Mouse (Mus musculus): Measurements from ENCODE around the gene Pgm5.
"Not testable (repeated sequence)": the region's sequence is repeated elsewhere in the genome, so short reads cannot be mapped to it uniquely, and the experiment has no call there.

Pgm5 gene

DNA sequence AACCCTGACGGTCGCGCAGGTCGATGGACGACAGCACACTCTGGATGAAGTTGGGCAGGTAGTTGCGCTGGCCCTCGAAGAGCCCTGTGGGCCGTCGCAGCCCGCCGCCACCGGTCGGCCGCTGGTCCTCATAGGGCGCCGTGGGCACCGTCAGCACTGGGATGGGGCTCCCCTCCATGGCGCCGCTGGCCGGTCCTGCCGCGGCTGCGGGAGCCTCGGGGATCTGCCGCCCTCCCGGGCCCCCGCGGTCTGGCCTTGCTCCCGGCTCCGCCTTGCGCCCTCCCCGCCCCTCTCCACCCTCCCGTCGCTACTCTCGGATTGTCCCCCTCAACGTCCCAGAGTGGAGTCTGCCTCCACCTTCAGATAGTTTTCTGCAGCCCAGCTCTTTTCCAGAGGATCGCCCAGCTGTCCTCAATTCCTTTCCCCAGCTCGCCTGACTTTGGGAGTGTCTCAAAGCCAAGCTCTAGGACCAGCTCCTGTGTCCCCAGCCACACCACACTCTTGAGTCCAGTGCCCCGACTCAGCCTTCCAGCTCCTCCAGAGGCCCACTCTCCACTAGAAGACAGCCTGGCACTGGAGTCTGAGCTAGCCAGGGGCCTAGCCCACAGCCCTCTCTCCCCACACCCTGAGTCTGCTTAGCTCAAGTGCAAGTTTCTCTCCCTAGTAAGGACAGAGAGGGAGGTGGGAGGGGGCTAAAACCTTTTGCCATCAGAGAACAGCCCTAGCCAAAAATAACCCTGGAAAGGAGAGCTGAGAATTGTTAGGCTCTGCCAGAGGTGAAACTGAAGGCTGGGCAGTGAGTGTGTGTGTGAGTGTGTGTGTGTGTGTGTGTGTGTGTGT, at the start of gene Pgm5:
Gene Pgm5 (minus strand): TSS at position 244 of the 840 bp plus-strand sequence.
- no peak for DNase-seq (ENCODE audit: low spot score in 2 of 2)

GRCm38 (mm10) chr19:24908385-24909155, 46.9 kb upstream of the Pgm5 start:
- no peak for DNase-seq (ENCODE audit: low spot score in 2 of 2)

GRCm38 (mm10) chr19:24907655-24908054, 46.0 kb upstream of the Pgm5 start:
- no peak for DNase-seq (ENCODE audit: low spot score in 2 of 2)

- no peak for DNase-seq (ENCODE audit: low spot score in 2 of 2)
Observed at GRCm38 (mm10) chr19:24902821-24903220, 41.2 kb upstream of the Pgm5 start.

DNA sequence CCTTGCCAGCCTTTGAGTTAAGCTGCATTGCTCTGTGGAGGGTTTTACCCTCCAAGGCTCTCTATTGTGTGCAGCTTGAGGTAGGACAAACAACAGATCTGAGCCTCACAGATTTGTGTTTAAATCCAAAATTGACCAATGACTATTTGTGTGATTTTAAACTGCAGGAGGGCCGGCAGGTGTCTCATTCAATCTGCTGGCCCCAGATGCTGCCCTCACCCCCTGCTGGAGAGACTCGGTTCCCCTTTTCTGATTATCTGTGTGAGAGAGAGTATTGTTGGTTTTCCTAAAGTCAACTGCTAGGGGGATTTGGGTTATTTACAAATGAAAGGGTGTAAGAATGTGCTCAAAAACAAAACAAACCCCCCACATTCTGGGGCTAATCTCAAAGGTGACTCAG, 40.6 kb upstream of the Pgm5 start:
- DNase-seq (ENCODE audit: low spot score in 2 of 2) = no peak

- DNase-seq (ENCODE audit: low spot score in 2 of 2) = no peak
Observed at GRCm38 (mm10) chr19:24901666-24902065, 40.0 kb upstream of the Pgm5 start.

GRCm38 (mm10) chr19:24900581-24901220, 39.0 kb upstream of the Pgm5 start, which contains the start of gene Foxd4:
Foxd4 (minus strand) TSS chr19:24901197.
- no peak for DNase-seq (ENCODE audit: low spot score in 2 of 2)

DNA sequence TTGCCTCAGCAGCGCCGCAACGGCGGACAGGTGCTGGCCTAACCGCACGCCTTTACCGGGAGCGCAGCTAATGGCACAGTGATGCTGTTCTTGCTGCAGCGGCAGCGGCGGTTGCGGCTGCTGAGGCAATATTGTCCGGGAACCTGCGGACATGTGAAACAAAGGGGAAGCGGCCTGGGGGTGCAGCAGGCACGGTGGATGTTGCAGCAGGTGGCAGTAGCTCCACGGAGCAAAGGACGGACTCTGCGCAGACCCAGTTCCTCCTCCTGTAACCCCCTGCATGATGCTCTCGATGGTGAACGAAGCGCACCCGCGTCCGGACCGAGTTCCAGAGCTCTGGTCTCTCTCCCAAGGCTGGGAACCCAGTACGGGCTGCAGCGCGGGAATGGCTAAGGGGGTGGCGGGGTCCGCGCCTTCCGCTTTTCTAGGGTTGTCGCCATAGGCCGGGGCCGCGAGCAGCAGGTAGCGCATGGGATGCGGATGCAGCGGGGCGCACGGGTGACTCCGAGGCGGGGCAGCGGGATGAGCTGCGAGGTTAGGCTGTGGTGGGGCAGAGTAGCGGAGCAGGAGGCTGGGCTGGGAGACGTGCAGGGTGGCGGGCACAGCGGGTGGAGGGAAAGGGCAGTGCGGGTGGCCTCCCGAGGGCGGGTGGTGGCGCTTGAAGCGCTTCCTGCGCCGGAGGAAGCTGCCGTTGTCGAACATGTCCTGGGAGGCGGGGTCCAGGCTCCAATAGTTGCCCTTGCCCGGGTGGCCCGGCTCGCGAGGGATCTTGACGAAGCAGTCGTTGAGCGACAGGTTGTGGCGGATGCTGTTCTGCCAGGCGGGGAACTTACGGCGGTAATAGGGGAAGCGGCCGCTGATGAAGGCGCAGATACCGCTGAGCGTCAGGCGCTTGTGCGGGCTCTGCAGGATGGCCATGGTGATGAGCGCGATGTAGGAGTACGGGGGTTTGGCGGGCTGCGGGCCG, 38.2 kb upstream of the Pgm5 start:
- DNase-seq (ENCODE audit: low spot score in 2 of 2) = no peak

DNA sequence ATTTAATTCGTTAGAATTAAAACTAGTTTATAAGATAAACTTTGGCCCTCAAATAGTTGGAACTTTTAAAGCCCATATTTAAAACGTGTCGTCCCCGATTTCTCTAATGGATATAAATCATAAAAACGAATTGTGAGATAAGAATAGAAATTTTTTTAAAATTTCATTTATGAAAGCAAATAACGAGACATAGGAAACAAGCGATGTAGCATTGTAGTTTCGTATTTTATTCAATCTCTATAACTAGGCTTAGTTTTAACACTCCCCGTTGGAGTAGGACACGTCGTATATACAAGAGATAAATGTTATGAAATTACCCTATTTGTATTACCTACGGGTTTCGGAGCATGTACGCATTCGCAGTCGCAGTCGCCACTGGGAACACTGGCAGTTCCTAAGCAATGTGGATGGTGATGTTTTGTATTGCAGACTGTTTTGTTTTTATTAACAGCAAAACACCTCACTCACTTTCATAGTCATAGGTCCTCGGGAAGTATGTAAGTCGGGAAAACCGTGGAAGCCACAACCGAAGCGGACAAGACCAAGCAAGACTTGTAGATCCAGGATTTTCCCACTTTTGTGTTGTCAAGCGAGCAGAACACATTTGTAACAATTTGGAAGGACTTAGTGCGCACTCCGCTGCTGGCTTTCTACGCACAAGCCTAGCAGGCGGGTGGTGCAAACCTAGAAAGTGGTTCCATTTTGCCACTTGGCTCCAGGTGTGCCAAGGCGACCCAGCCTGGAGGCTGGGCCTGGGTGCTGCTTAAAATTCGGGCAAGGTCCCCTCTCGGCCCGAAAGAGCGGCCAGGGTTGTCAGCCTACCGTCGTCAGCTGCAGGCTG, 37.3 kb upstream of the Pgm5 start:
- no peak for DNase-seq (ENCODE audit: low spot score in 2 of 2)

GRCm38 (mm10) chr19:24897896-24898736, 36.5 kb upstream of the Pgm5 start:
- DNase-seq (ENCODE audit: low spot score in 2 of 2) = no peak

- no peak for DNase-seq (ENCODE audit: low spot score in 2 of 2)
Observed at GRCm38 (mm10) chr19:24897006-24897895, 35.6 kb upstream of the Pgm5 start.

GRCm38 (mm10) chr19:24896536-24896935, 34.9 kb upstream of the Pgm5 start:
- no peak for DNase-seq (ENCODE audit: low spot score in 2 of 2)

DNA sequence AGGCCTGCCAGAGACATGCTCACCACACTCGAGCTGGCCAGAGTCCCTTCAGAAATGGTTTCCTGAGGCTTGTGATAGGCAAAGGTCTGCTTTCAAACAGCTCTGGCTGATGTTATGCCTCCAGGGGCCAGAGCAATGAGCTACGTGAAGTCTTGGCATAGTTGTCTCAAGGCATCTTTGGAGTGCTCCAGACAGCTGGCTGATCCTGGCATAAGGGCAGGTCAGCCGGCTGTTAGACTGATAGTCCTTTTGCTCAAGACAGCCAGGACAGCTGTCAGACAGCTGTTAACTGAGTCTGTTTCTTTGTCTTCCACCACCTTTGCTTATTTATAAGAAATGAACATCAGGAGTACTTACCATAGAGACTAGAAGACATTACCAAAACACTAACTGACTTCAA, 25.2 kb upstream of the Pgm5 start:
- no peak for DNase-seq (ENCODE audit: low spot score in 2 of 2)

- no peak for DNase-seq (ENCODE audit: low spot score in 2 of 2)
Observed at GRCm38 (mm10) chr19:24885504-24885903, 23.8 kb upstream of the Pgm5 start.

DNA sequence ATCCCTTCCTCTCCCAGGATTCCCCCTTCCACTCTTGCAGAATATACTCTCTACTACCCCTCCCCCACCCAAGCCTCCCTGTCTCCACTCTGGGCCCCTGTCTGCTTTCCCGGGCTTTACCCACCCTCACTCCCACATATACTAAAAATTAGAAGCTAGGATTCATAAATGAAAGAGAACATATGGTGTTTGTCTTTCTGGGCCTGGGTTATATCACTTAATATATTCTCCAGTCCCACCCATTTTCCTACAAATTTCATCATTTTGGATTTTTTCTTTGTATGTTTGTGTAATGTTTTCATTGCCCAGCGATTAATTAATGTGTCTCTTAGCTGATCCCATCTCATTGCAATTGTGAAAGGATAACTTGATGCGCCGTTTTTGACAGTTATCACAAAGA, 19.6 kb upstream of the Pgm5 start:
- DNase-seq (ENCODE audit: low spot score in 2 of 2) = no peak

DNA sequence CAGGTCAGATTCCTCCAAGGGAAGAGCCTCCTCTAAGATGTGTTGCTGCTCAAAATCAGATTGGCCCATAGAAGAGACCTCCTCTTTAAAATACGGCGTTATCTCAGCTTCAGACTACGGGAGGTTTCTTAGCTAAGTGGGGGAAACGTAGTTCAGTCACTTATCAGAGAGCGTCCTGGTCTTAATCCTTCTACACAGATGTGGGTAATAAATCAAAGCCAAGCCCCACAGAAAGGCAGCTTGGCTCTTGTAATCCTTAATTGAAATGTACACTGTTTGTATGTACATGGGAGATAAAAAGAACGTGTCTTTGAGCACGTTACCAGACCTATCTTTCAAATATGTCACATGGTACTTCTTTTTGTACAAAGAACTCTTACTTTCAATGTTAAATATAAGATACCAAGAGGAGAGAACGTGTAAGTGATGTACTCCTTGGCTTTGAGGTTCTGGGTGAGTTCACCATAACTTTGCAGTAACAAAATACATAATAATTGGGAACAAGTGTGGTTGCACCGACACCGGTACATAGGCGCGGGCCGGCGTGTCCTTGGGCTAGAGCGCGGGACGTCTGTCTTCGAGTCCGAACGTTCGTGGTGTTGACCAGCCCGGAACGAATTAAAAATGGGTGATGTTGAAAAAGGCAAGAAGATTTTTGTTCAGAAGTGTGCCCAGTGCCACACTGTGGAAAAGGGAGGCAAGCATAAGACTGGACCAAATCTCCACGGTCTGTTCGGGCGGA, 13.6 kb upstream of the Pgm5 start, which contains the start of gene Gm10053:
Gene Gm10053 (plus strand): TSS at position 558 of the 742 bp plus-strand sequence.
- not testable (repeated sequence) for DNase-seq (ENCODE audit: low spot score in 2 of 2)

DNA sequence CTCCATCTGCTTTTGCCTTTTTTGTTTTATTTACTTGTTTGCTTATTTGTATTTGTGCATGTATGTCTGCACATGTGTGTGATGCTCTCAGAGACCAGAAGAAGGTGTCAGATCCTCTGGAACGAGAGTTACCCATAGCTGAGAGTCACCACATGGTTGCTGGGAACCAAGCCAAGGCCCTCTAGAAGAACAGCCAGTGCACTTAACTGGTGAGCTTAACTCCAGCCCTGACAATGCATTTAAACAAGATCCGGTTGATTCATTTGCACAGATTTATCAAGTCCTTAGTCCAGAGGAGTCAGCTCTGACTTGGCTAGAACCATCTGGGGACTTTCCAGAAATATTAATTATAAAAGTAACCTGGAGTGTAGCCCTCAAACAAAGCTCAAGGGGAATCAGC, 12.2 kb upstream of the Pgm5 start:
- DNase-seq (ENCODE audit: low spot score in 2 of 2) = no peak
